Mouse (Mus musculus) stomach, postnatal 0 days (tissue): Measurements from ENCODE around the gene Pex19.

Experiments
- CTCF ChIP-seq: IDR thresholded peaks from 2 replicates; pipeline ENCODE4 v1.5.1; 2016; ENCODE audit warnings: antibody characterized with exemption, low read depth, mild to moderate bottlenecking, moderate library complexity
- EP300 ChIP-seq: optimal IDR thresholded peaks from 2 replicates; pipeline ENCODE3; 2016; ENCODE audit warnings: antibody characterized with exemption

GRCm38 (mm10) chr1:172159970-172160369 is 33.4 kb downstream of the Pex19 start:
- TF ChIP-seq CTCF (no peak), EP300 (no peak)
